8 mouse cellular contexts compared by ENCODE assay signal in the genomic region with DNA sequence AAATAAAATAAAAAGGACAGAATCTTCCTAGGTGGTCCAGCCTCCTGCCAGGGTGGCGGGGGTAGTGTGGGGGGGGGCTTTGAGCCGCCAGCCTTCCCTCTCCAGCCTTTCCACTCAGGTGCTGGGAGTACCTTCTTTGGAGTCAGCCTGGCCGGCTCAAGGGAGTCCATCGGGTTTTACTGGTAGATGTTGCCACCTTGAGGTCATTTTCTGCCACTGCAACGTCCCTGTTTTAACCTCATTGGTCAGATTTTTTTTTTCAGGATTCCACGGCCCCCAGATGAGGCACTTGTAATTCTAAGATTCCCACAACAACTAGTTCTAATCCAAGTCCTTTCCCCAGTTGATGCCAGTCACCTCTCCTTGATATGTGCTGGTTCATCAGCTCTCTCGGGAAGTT. TPM values are rescaled to one million over a fixed set of nuclear protein-coding genes. Genes with fewer than 3 reads are reported as not detected.
DNase-seq lines count a peak whose midpoint lies in the region.

No protein-coding gene starts in this region.

- DNase-seq in adrenal gland, adult 18-20 months (ENCODE audit: low spot score in 2 of 2), result peak; percentile 50 to 53
- DNase-seq in adrenal gland, adult 8-10 months, result no peak
- DNase-seq in ovary, postnatal 10 days (ENCODE audit: low spot score), result peak; percentile 29
- no peak for DNase-seq in ovary, adult 18-20 months (ENCODE audit: low spot score)
- DNase-seq in cerebellum, postnatal 4 days (ENCODE audit: low spot score in 2 of 2), result peak; percentile 41 to 74
- DNase-seq in kidney, postnatal 10 days, result peak; percentile 83
- DNase-seq in lung, postnatal 10 days, result peak; percentile 82
- DNase-seq in spleen, postnatal 36 days (ENCODE audit: low spot score in 2 of 2), result peak; percentile 44 to 61

RNA-seq across cellular contexts. Expression of gene Slc29a3, which starts 4.4 kb away (rescaled TPM):
- 10 to 100 TPM; 19.4 to 57.7 TPM for total RNA-seq in adrenal gland, adult 18-20 months (2021)
- total RNA-seq in adrenal gland, adult 8-10 months (2022), result 10 to 100 TPM; 41.8 to 74.3 (median 57.3) TPM

Comparison
In these comparisons a context has a peak if more than half of its experiments do, and no peak if none do; other contexts are left out.
1. DNase-seq: peak in adrenal gland, adult 18-20 months (2 of 2), ovary, postnatal 10 days (single experiment), cerebellum, postnatal 4 days (2 of 2), kidney, postnatal 10 days (single experiment), lung, postnatal 10 days (single experiment) and spleen, postnatal 36 days (2 of 2); none in adrenal gland, adult 8-10 months (single experiment) and ovary, adult 18-20 months (single experiment).